Mouse (Mus musculus): ENCODE measurements around the gene Pipox. TPM values are rescaled to one million over a fixed set of nuclear protein-coding genes. Genes with fewer than 3 reads are reported as not detected.

Gene Pipox
- polyA plus RNA-seq, 1 experiment, result 3.8 TPM

GRCm38 (mm10) chr11:77930751-77931540 lies 37.0 kb upstream of the Pipox start, which contains the start of gene Sez6:
Gene Sez6 (plus strand): TSS chr11:77930800.
- Histone ChIP-seq H3K27ac (ENCODE audit: insufficient read depth, low read length) (peak within 1 kb of the TSS; percentile 73; the same call in 1 of the 2 replicates), H3K4me3 (ENCODE audit: insufficient read depth, low read length) (peak within 1 kb of the TSS; percentile 79), H3K4me1 (ENCODE audit: control insufficient read depth, insufficient read depth, low read length) (peaks cover 3% of the 10 kb centered on the region)
- TF ChIP-seq POLR2A (IDR thresholded peaks at IDR 0.05; ENCODE audit: extremely low read depth, insufficient read depth, low read length) (no peak), CTCF (IDR thresholded peaks at IDR 0.05; ENCODE audit: extremely low read depth, insufficient read depth, low read length) (no peak)

DNA sequence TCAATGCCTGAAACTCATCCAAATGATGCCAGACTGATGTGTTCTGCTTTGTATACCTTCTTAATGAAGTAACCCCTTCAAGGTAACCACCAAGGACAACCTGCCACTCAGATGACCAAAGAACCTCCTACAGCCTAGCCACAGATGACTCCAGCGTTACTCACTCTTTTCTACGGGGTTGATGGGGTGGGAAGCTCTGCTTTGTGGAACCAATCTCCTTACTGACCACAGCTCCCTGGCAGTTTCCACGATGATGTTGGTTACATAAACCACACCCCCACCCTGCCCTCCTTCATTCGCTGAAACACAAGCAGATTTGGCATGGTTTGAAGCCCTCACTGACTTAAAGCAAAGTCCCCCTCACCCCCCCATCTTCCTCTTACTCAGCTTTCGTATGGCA lies 33.9 kb upstream of the Pipox start:
- no peak overlapping the region for H3K27ac ChIP-seq (ENCODE audit: insufficient read depth, low read length)
- TF ChIP-seq CTCF (IDR thresholded peaks at IDR 0.05; ENCODE audit: extremely low read depth, insufficient read depth, low read length), result no peak
- TF ChIP-seq POLR2A (IDR thresholded peaks at IDR 0.05; ENCODE audit: extremely low read depth, insufficient read depth, low read length), result no peak
- no peaks in the 10 kb centered on the region; the same call in 1 of the 2 replicates for H3K4me1 ChIP-seq (ENCODE audit: control insufficient read depth, insufficient read depth, low read length)
- no peak overlapping the region for H3K4me3 ChIP-seq (ENCODE audit: insufficient read depth, low read length)

DNA sequence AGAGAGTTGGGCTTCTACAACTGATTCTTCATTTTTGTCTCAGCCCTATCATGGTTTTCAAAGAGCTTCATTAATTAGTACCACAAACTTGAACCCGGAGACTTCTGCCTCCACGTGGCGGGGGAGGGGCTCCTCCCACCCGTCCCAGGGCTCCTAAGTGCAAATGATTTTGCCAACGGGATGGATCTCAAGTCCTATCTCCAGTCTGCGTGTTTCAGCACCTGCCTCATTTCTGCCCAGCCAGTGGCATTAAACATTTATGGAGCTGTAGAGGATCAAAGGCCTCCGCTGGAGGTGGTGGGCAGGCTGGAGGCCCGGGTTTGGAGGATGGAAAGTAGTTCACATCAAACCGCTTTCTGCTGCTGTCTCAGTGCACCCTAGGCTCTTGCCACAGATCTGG lies 32.8 kb upstream of the Pipox start:
- H3K4me1 ChIP-seq (ENCODE audit: control insufficient read depth, insufficient read depth, low read length), result no peaks in the 10 kb centered on the region
- TF ChIP-seq CTCF (IDR thresholded peaks at IDR 0.05; ENCODE audit: extremely low read depth, insufficient read depth, low read length), result no peak
- no peak for TF ChIP-seq POLR2A (IDR thresholded peaks at IDR 0.05; ENCODE audit: extremely low read depth, insufficient read depth, low read length)
- H3K4me3 ChIP-seq (ENCODE audit: insufficient read depth, low read length), result no peak overlapping the region
- no peak overlapping the region for H3K27ac ChIP-seq (ENCODE audit: insufficient read depth, low read length)

- H3K27ac ChIP-seq (ENCODE audit: insufficient read depth, low read length), result no peak overlapping the region
- no peaks in the 10 kb centered on the region for H3K4me1 ChIP-seq (ENCODE audit: control insufficient read depth, insufficient read depth, low read length)
- TF ChIP-seq POLR2A (IDR thresholded peaks at IDR 0.05; ENCODE audit: extremely low read depth, insufficient read depth, low read length) (no peak), CTCF (IDR thresholded peaks at IDR 0.05; ENCODE audit: extremely low read depth, insufficient read depth, low read length) (no peak)
- H3K4me3 ChIP-seq (ENCODE audit: insufficient read depth, low read length), result no peak overlapping the region
Observed at GRCm38 (mm10) chr11:77925836-77926657, 32.2 kb upstream of the Pipox start.

- no peak overlapping the region for H3K27ac ChIP-seq (ENCODE audit: insufficient read depth, low read length)
- TF ChIP-seq CTCF (IDR thresholded peaks at IDR 0.05; ENCODE audit: extremely low read depth, insufficient read depth, low read length) (no peak), POLR2A (IDR thresholded peaks at IDR 0.05; ENCODE audit: extremely low read depth, insufficient read depth, low read length) (no peak)
- H3K4me1 ChIP-seq (ENCODE audit: control insufficient read depth, insufficient read depth, low read length), result no peaks in the 10 kb centered on the region
- H3K4me3 ChIP-seq (ENCODE audit: insufficient read depth, low read length), result no peak overlapping the region
Observed at GRCm38 (mm10) chr11:77923285-77923684, 29.4 kb upstream of the Pipox start.

DNA sequence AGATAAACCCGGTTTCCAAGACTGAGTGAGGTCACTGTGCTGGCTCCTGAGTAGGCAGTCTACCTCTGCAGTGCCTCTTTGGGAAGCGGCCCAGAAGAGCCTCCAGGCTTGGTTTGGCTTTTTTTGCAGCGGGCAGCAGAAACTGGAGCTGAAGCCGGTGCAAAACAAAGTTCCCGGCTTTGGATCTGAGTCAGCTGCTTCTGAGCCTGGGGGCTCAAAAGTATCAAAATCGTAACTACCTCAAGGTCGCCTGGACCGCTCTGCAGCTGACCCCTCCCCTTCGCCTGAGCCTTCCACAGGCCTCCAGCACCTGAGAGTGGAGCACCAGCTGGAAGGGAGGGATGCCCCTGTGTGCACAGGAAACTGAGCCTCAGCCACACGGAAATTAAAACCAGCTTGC lies 23.3 kb upstream of the Pipox start:
- Histone ChIP-seq H3K4me1 (ENCODE audit: control insufficient read depth, insufficient read depth, low read length) (no peaks in the 10 kb centered on the region), H3K27ac (ENCODE audit: insufficient read depth, low read length) (no peak overlapping the region), H3K4me3 (ENCODE audit: insufficient read depth, low read length) (no peak overlapping the region)
- TF ChIP-seq POLR2A (IDR thresholded peaks at IDR 0.05; ENCODE audit: extremely low read depth, insufficient read depth, low read length) (no peak), CTCF (IDR thresholded peaks at IDR 0.05; ENCODE audit: extremely low read depth, insufficient read depth, low read length) (no peak)

DNA sequence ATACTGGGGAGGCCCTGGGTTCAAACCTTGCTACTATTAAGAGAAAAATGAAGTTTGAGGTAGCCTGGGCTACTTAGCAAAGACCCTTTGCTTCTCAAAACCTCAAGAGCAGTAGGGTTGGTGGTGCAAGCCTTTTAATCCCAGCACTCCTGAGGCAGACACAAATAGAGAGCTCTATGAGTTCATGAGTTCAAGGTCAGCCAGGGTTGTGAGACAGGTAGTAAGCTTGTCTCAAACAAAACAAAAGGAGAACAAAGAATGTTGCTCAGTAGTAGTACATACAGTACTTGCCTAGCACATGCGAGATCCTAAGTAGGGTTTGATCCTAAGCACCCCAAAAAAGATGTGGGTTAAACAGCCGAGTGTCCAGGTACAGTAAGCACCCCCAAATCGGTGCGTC lies 22.8 kb upstream of the Pipox start:
- TF ChIP-seq CTCF (IDR thresholded peaks at IDR 0.05; ENCODE audit: extremely low read depth, insufficient read depth, low read length) (no peak), POLR2A (IDR thresholded peaks at IDR 0.05; ENCODE audit: extremely low read depth, insufficient read depth, low read length) (no peak)
- H3K27ac ChIP-seq (ENCODE audit: insufficient read depth, low read length), result no peak overlapping the region
- H3K4me1 ChIP-seq (ENCODE audit: control insufficient read depth, insufficient read depth, low read length), result no peaks in the 10 kb centered on the region
- no peak overlapping the region for H3K4me3 ChIP-seq (ENCODE audit: insufficient read depth, low read length)

DNA sequence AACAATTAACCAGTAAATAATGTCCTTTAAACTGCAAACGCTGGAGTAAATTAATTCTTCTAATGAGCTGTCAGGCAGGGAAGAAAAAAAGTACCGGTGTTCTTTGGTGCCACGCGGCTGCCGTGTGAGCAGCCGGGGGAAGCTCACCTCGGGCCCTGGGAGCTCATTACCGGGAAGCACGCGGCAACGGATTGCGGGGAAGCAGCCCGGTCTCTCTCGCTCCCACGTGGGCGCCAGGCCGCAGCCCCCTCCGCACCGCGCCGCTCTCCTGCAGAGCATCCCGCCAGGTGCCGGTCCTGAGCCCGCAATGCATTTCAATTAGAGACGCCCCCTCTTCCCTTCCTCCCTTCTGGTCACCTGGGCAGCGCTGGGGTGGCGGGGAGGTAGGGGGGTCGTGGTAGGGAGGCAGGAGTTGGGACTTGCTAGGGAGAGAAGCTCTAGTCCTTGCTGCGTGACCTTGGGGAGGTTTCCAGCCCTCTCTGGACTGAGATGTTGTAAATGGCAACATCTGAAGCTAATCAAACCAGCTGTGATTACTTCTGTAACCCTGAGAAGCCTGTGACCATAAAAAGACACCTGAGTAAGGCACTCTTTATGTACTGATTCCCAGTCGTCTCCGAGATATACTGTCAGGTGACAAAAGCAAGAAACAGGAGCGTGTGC lies 20.8 kb upstream of the Pipox start:
- Histone ChIP-seq H3K27ac (ENCODE audit: insufficient read depth, low read length) (no peak overlapping the region), H3K4me3 (ENCODE audit: insufficient read depth, low read length) (no peak overlapping the region), H3K4me1 (ENCODE audit: control insufficient read depth, insufficient read depth, low read length) (no peaks in the 10 kb centered on the region)
- TF ChIP-seq CTCF (IDR thresholded peaks at IDR 0.05; ENCODE audit: extremely low read depth, insufficient read depth, low read length) (no peak), POLR2A (IDR thresholded peaks at IDR 0.05; ENCODE audit: extremely low read depth, insufficient read depth, low read length) (no peak)

DNA sequence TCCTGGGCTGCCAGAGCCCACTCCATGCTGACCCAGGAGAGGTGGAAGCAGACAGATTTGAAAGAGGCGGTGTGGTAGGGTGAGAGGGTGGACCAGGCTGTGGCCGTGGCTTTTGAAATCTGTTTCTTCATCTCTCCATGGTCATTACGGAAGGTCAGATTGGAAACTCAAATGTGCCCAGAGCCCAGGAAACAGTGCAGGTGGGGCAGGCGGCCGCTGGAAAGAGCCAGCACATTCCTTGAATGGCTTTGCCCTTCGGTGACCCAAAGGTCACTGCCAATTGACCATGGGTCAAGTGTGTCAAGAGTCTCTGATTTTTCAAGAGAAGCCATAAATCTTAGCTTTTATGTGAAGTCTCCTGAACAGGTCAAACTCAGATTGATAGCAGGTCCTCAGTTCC lies 19.6 kb upstream of the Pipox start:
- TF ChIP-seq POLR2A (IDR thresholded peaks at IDR 0.05; ENCODE audit: extremely low read depth, insufficient read depth, low read length) (no peak), CTCF (IDR thresholded peaks at IDR 0.05; ENCODE audit: extremely low read depth, insufficient read depth, low read length) (no peak)
- H3K4me1 ChIP-seq (ENCODE audit: control insufficient read depth, insufficient read depth, low read length), result no peaks in the 10 kb centered on the region

More for the DNA sequence above, 19.6 kb upstream of the Pipox start:
- Histone ChIP-seq H3K27ac (ENCODE audit: insufficient read depth, low read length) (no peak overlapping the region), H3K4me3 (ENCODE audit: insufficient read depth, low read length) (no peak overlapping the region)
